Mouse (Mus musculus): ENCODE data around the gene Tnfrsf17. TPM values are rescaled to one million over a fixed set of nuclear protein-coding genes. Genes with fewer than 3 reads are reported as not detected.
"Not testable (repeated sequence)": the region's sequence is repeated elsewhere in the genome, so short reads cannot be mapped to it uniquely, and the experiment has no call there.

Tnfrsf17 gene
- polyA plus RNA-seq, 1 experiment from 2014 or later: not detected

GRCm38 (mm10) chr16:11285949-11286348 is 27.7 kb upstream of the Tnfrsf17 start:
- no peak overlapping the region for H3K9ac ChIP-seq (ENCODE audit: low read length)
- no peaks in the 10 kb centered on the region for H3K4me1 ChIP-seq (ENCODE audit: control insufficient read depth, insufficient read depth, low read length)
- no peaks in the 10 kb centered on the region for H3K27me3 ChIP-seq (ENCODE audit: control insufficient read depth, insufficient read depth, low read length)
- no peaks in the 10 kb centered on the region for H3K9me3 ChIP-seq (ENCODE audit: control insufficient read depth, low read length)
- H3K4me3 ChIP-seq (ENCODE audit: low read depth, low read length): no peak overlapping the region
- H3K27ac ChIP-seq (replicated peaks; ENCODE audit: low read depth, low read length): no peak overlapping the region
- H3K4me2 ChIP-seq (ENCODE audit: low read depth, severe bottlenecking): no peak overlapping the region
- DNase-seq (ENCODE audit: low spot score) (no peak), ATAC-seq (ENCODE audit: insufficient number of reproducible peaks, low FRiP score, low TSS enrichment, low read depth) (no peak)
- 90% methylated on average over 2 of the region's 2 CpGs for WGBS
- H3K36me3 ChIP-seq (ENCODE audit: control insufficient read depth, insufficient read depth, low read length): no peaks in the 10 kb centered on the region

GRCm38 (mm10) chr16:11288873-11289272 is 24.7 kb upstream of the Tnfrsf17 start:
- H3K4me1 ChIP-seq (ENCODE audit: control insufficient read depth, insufficient read depth, low read length); H3K9ac ChIP-seq (ENCODE audit: low read length); H3K4me3 ChIP-seq (ENCODE audit: low read depth, low read length); H3K27me3 ChIP-seq (ENCODE audit: control insufficient read depth, insufficient read depth, low read length); H3K36me3 ChIP-seq (ENCODE audit: control insufficient read depth, insufficient read depth, low read length); H3K27ac ChIP-seq (replicated peaks; ENCODE audit: low read depth, low read length); DNase-seq (ENCODE audit: low spot score); H3K9me3 ChIP-seq (ENCODE audit: control insufficient read depth, low read length); H3K4me2 ChIP-seq (ENCODE audit: low read depth, severe bottlenecking); ATAC-seq (ENCODE audit: insufficient number of reproducible peaks, low FRiP score, low TSS enrichment, low read depth): not testable (repeated sequence)
- 90% methylated on average over 7 of the region's 8 CpGs for WGBS

- H3K27ac ChIP-seq (replicated peaks; ENCODE audit: low read depth, low read length); ATAC-seq (ENCODE audit: insufficient number of reproducible peaks, low FRiP score, low TSS enrichment, low read depth); H3K36me3 ChIP-seq (ENCODE audit: control insufficient read depth, insufficient read depth, low read length); DNase-seq (ENCODE audit: low spot score); H3K9ac ChIP-seq (ENCODE audit: low read length); H3K4me3 ChIP-seq (ENCODE audit: low read depth, low read length); H3K4me2 ChIP-seq (ENCODE audit: low read depth, severe bottlenecking); H3K27me3 ChIP-seq (ENCODE audit: control insufficient read depth, insufficient read depth, low read length); H3K9me3 ChIP-seq (ENCODE audit: control insufficient read depth, low read length); H3K4me1 ChIP-seq (ENCODE audit: control insufficient read depth, insufficient read depth, low read length): not testable (repeated sequence)
- WGBS: 79% methylated on average over 4 of the region's 4 CpGs
These were observed 18.0 kb upstream of the Tnfrsf17 start for GRCm38 (mm10) chr16:11295583-11295982.

- not testable (repeated sequence) for H3K4me1 ChIP-seq (ENCODE audit: control insufficient read depth, insufficient read depth, low read length)
These were observed 15.9 kb upstream of the Tnfrsf17 start for GRCm38 (mm10) chr16:11297700-11298099.

GRCm38 (mm10) chr16:11303741-11304140 is 9.9 kb upstream of the Tnfrsf17 start:
- no peaks in the 10 kb centered on the region for H3K36me3 ChIP-seq (ENCODE audit: control insufficient read depth, insufficient read depth, low read length)
- H3K27ac ChIP-seq (replicated peaks; ENCODE audit: low read depth, low read length): no peak overlapping the region
- no peaks in the 10 kb centered on the region for H3K27me3 ChIP-seq (ENCODE audit: control insufficient read depth, insufficient read depth, low read length)
- DNase-seq (ENCODE audit: low spot score): no peak
- H3K9me3 ChIP-seq (ENCODE audit: control insufficient read depth, low read length): no peaks in the 10 kb centered on the region
- H3K4me2 ChIP-seq (ENCODE audit: low read depth, severe bottlenecking): no peak overlapping the region
- no peak overlapping the region for H3K4me3 ChIP-seq (ENCODE audit: low read depth, low read length)
- ATAC-seq (ENCODE audit: insufficient number of reproducible peaks, low FRiP score, low TSS enrichment, low read depth): no peak
- no peaks in the 10 kb centered on the region for H3K4me1 ChIP-seq (ENCODE audit: control insufficient read depth, insufficient read depth, low read length)
- H3K9ac ChIP-seq (ENCODE audit: low read length): no peak overlapping the region

More at GRCm38 (mm10) chr16:11297700-11298099, 15.9 kb upstream of the Tnfrsf17 start:
- DNase-seq (ENCODE audit: low spot score); H3K4me3 ChIP-seq (ENCODE audit: low read depth, low read length); H3K9ac ChIP-seq (ENCODE audit: low read length); H3K4me2 ChIP-seq (ENCODE audit: low read depth, severe bottlenecking); H3K36me3 ChIP-seq (ENCODE audit: control insufficient read depth, insufficient read depth, low read length); H3K9me3 ChIP-seq (ENCODE audit: control insufficient read depth, low read length); H3K27ac ChIP-seq (replicated peaks; ENCODE audit: low read depth, low read length); ATAC-seq (ENCODE audit: insufficient number of reproducible peaks, low FRiP score, low TSS enrichment, low read depth); H3K27me3 ChIP-seq (ENCODE audit: control insufficient read depth, insufficient read depth, low read length): not testable (repeated sequence)
- 74% methylated on average over 1 of the region's 1 CpGs for WGBS

GRCm38 (mm10) chr16:11305531-11305930 is 8.1 kb upstream of the Tnfrsf17 start:
- 86% methylated on average over 2 of the region's 2 CpGs for WGBS
- Histone ChIP-seq H3K27me3 (ENCODE audit: control insufficient read depth, insufficient read depth, low read length) (no peaks in the 10 kb centered on the region), H3K4me3 (ENCODE audit: low read depth, low read length) (no peak overlapping the region), H3K27ac (replicated peaks; ENCODE audit: low read depth, low read length) (no peak overlapping the region), H3K4me1 (ENCODE audit: control insufficient read depth, insufficient read depth, low read length) (no peaks in the 10 kb centered on the region), H3K4me2 (ENCODE audit: low read depth, severe bottlenecking) (no peak overlapping the region), H3K36me3 (ENCODE audit: control insufficient read depth, insufficient read depth, low read length) (no peaks in the 10 kb centered on the region), H3K9ac (ENCODE audit: low read length) (no peak overlapping the region), H3K9me3 (ENCODE audit: control insufficient read depth, low read length) (no peaks in the 10 kb centered on the region)
- DNase-seq (ENCODE audit: low spot score) (no peak), ATAC-seq (ENCODE audit: insufficient number of reproducible peaks, low FRiP score, low TSS enrichment, low read depth) (no peak)

- no peaks in the 10 kb centered on the region for H3K36me3 ChIP-seq (ENCODE audit: control insufficient read depth, insufficient read depth, low read length)
- H3K27me3 ChIP-seq (ENCODE audit: control insufficient read depth, insufficient read depth, low read length): no peaks in the 10 kb centered on the region
- H3K9me3 ChIP-seq (ENCODE audit: control insufficient read depth, low read length): no peaks in the 10 kb centered on the region
- DNase-seq (ENCODE audit: low spot score): no peak
- no peak overlapping the region for H3K9ac ChIP-seq (ENCODE audit: low read length)
- H3K4me2 ChIP-seq (ENCODE audit: low read depth, severe bottlenecking): no peak overlapping the region
- ATAC-seq (ENCODE audit: insufficient number of reproducible peaks, low FRiP score, low TSS enrichment, low read depth): no peak
- no peak overlapping the region for H3K4me3 ChIP-seq (ENCODE audit: low read depth, low read length)
- no peak overlapping the region for H3K27ac ChIP-seq (replicated peaks; ENCODE audit: low read depth, low read length)
- 88% methylated on average over 5 of the region's 5 CpGs for WGBS
- peaks cover 6% of the 10 kb centered on the region for H3K4me1 ChIP-seq (ENCODE audit: control insufficient read depth, insufficient read depth, low read length)
These were observed 2.2 kb downstream of the Tnfrsf17 start for GRCm38 (mm10) chr16:11315786-11316320.

- Histone ChIP-seq H3K4me1 (ENCODE audit: control insufficient read depth, insufficient read depth, low read length) (peaks cover 6% of the 10 kb centered on the region), H3K27me3 (ENCODE audit: control insufficient read depth, insufficient read depth, low read length) (no peaks in the 10 kb centered on the region), H3K4me3 (ENCODE audit: low read depth, low read length) (no peak overlapping the region), H3K9ac (ENCODE audit: low read length) (no peak overlapping the region), H3K4me2 (ENCODE audit: low read depth, severe bottlenecking) (no peak overlapping the region), H3K36me3 (ENCODE audit: control insufficient read depth, insufficient read depth, low read length) (no peaks in the 10 kb centered on the region), H3K9me3 (ENCODE audit: control insufficient read depth, low read length) (no peaks in the 10 kb centered on the region), H3K27ac (replicated peaks; ENCODE audit: low read depth, low read length) (no peak overlapping the region)
- ATAC-seq (ENCODE audit: insufficient number of reproducible peaks, low FRiP score, low TSS enrichment, low read depth) (0 out of 2 replicates have a peak, but pooled peaks have one; percentile 45), DNase-seq (ENCODE audit: low spot score) (no peak)
- WGBS: 73% methylated on average over 5 of the region's 5 CpGs
These were observed 3.1 kb downstream of the Tnfrsf17 start for GRCm38 (mm10) chr16:11316748-11317147.

GRCm38 (mm10) chr16:11317324-11317723 is 3.7 kb downstream of the Tnfrsf17 start:
- peak; percentile 79 for DNase-seq (ENCODE audit: low spot score)

More at GRCm38 (mm10) chr16:11317324-11317723, 3.7 kb downstream of the Tnfrsf17 start:
- 41% methylated on average over 6 of the region's 6 CpGs for WGBS
- Histone ChIP-seq H3K4me1 (ENCODE audit: control insufficient read depth, insufficient read depth, low read length) (peaks cover 6% of the 10 kb centered on the region), H3K9ac (ENCODE audit: low read length) (no peak overlapping the region), H3K36me3 (ENCODE audit: control insufficient read depth, insufficient read depth, low read length) (no peaks in the 10 kb centered on the region), H3K27ac (replicated peaks; ENCODE audit: low read depth, low read length) (peak overlapping the region; percentile 80), H3K9me3 (ENCODE audit: control insufficient read depth, low read length) (no peaks in the 10 kb centered on the region), H3K4me3 (ENCODE audit: low read depth, low read length) (no peak overlapping the region), H3K27me3 (ENCODE audit: control insufficient read depth, insufficient read depth, low read length) (no peaks in the 10 kb centered on the region), H3K4me2 (ENCODE audit: low read depth, severe bottlenecking) (no peak overlapping the region)
- peak; percentile 83 for ATAC-seq (ENCODE audit: insufficient number of reproducible peaks, low FRiP score, low TSS enrichment, low read depth)

Measured in limb, embryonic 11.5 days (tissue).